Mouse (Mus musculus): ENCODE results near the gene Dstyk.
"Not testable (repeated sequence)": the region's sequence is repeated elsewhere in the genome, so short reads cannot be mapped to it uniquely, and the experiment has no call there.

Dstyk gene

DNA sequence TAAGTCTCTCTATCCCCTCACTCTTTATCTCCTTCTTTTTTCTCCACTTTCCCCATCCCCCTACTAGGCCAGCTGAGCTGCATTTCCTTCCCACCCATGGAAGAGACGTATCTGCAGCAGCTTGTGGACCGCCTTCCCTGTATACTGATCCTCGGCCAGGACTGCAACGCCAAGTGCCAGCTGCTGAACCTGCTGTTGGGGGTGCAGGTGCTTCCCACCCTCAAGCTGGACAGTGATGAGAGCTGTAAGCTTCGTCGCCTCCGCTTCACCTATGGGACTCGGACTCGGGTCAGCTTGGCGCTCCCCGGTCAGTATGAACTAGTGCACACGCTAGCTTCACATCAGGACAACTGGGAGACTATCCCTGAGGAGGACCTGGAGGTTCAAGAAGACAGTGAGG lies 16.7 kb downstream of the Dstyk start:
- ATAC-seq (ENCODE audit: insufficient number of reproducible peaks, low FRiP score, low TSS enrichment), result no peak

DNA sequence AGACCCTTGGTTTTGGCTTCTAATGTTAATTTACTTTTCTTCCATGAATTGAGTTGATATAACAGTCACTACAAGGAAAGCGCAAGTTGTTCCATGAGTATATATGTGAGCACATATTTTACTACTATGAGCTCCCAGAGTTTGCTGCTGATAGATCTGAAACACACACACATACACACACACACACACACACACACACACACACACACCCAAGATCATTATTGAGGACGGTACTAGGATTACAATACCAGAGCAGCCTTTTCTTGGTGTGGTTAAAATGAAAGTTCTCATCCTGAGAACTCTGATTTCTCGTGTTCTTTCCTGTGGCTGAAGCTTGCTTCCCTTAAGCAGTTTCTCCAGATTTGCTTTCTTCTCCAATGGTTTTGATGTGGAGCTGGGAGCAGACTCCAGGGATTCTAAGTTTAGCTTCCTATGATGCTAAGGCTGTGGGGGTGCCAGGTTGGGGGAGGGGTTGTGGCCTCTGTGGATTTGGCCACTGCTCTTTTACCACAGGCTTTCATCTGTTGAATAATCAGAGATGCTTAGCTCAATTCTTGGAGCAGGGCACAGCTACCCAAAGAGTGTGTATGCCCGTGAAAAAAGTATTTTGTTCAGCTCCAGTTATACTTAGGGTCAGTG lies 19.1 kb downstream of the Dstyk start:
- no peak for ATAC-seq (ENCODE audit: insufficient number of reproducible peaks, low FRiP score, low TSS enrichment)

DNA sequence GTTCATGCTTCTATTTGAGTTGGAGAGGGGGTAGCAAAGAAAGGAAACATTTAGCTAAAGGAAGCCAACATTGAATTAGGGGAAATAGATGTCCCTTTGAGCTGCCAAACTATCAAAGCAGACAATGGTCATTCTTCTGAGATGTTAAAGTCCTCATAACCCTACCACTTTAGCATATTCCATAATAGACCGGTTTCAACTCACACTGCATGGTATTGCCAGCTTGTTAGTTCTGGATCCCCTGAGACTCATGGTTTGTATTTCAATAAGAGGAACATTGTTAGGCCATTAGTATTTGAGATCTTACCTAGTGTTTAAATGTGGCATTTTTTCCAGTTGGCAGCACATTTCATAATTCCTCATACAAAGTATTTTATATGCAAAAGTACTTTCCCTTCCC lies 19.6 kb downstream of the Dstyk start:
- ATAC-seq (ENCODE audit: insufficient number of reproducible peaks, low FRiP score, low TSS enrichment), result no peak

DNA sequence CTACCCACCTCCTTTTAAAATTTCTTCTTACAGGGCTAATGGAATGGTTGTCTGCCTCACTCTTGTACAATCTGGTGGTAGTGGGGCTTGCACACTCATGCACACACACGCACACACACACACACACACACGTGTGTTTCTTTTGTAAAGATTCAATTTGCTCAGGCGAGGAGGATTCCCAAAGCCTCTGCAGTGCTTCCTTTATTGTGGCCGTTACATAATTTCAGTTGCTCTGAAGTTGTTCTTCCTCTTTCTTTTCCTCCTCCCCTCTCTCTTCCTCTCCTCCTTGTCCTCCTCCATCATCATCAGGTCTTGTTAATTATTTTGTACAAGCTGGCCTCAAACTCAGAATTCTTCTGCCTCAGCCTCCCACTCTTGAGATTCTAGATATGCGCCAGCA lies 20.0 kb downstream of the Dstyk start:
- no peak for ATAC-seq (ENCODE audit: insufficient number of reproducible peaks, low FRiP score, low TSS enrichment)

GRCm38 (mm10) chr1:132440896-132441435 lies 23.6 kb downstream of the Dstyk start:
- no peak for ATAC-seq (ENCODE audit: insufficient number of reproducible peaks, low FRiP score, low TSS enrichment)

GRCm38 (mm10) chr1:132449742-132450141 lies 32.4 kb downstream of the Dstyk start:
- no peak for ATAC-seq (ENCODE audit: insufficient number of reproducible peaks, low FRiP score, low TSS enrichment)

- no peak for ATAC-seq (ENCODE audit: insufficient number of reproducible peaks, low FRiP score, low TSS enrichment)
Observed at GRCm38 (mm10) chr1:132464651-132465050, 47.3 kb downstream of the Dstyk start.

DNA sequence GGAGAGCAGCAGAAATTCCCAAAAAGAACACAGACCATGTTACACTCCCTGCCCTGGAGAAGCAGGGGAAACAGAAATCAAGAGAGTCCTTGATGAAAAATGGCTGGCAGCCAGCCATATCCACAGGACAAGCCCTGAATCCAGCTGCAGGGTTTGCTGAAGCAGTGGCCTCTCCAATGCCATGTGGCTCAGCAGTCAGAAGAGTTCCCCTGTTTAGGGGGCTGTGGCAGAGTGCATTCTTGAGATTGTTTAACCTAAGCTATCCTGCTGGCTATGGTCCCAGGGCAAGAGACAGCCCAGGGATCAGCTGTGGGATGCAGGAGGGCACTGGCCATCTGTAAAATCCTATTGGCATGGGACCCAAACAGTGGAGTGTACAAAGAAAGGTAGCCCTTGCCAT lies 51.6 kb downstream of the Dstyk start:
- ATAC-seq (ENCODE audit: insufficient number of reproducible peaks, low FRiP score, low TSS enrichment), result no peak; the same call in 1 of the 2 replicates

GRCm38 (mm10) chr1:132469519-132469918 lies 52.2 kb downstream of the Dstyk start:
- no peak for ATAC-seq (ENCODE audit: insufficient number of reproducible peaks, low FRiP score, low TSS enrichment)

- not testable (repeated sequence) for ATAC-seq (ENCODE audit: insufficient number of reproducible peaks, low FRiP score, low TSS enrichment)
Observed at GRCm38 (mm10) chr1:132470031-132470430, 52.7 kb downstream of the Dstyk start.

GRCm38 (mm10) chr1:132471032-132471431 lies 53.7 kb downstream of the Dstyk start:
- no peak for ATAC-seq (ENCODE audit: insufficient number of reproducible peaks, low FRiP score, low TSS enrichment)

DNA sequence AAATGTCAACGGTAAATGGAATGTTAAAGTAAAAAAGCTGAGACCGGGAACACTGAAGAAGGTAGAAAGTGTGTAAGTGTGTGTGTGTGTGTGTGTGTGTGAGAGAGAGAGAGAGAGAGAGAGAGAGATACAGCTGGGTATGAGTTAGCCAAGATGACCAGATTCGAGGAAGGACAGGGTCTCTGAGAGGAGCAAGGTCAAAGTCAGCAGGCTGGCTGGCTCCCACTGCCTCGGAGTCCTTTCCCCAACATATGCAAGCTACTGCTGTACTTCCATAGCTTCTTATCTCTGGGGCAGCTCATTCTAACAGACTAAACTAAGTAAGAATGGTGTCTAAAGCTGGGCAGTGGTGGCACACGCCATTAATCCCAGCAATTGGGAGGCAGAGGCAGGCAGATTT lies 54.1 kb downstream of the Dstyk start:
- no peak for ATAC-seq (ENCODE audit: insufficient number of reproducible peaks, low FRiP score, low TSS enrichment)

DNA sequence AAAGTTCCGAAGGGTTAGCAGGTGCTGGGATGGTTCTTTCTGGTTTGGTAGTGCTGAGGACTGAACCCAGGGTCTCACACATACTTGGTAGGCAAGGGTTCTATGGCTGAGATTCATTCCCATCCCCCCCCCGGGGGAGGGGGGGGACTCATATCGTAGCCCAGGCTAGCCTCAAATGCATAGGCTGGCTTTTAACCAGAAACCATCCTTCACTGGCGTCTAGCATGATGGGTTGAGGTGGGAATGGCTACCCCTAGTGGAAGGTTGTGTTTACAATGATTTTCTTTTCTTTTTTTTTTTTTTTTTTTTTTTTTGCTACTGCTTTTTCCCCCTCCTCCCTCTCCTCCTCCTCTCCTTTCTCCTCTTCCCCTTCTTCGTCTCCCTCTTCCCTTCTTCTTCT lies 55.2 kb downstream of the Dstyk start:
- ATAC-seq (ENCODE audit: insufficient number of reproducible peaks, low FRiP score, low TSS enrichment), result no peak

DNA sequence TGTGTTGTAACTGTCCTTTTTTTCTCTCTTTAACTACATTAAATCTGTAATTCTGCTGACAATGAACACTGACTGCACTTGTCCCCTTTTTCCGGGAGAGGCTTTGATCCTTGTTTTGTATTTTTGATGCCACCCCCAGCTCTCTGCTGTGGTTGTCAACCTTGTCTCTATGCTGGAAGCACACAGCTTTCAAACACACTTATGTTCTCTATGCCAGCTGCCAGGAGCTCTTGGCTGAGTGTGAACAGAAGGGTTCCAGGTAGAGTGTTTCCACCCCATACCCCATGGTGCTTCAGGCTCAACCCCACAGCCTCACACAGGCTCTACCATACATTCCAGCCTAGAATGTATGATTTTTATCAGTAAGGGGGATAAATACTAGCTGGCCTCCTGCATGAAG lies 57.1 kb downstream of the Dstyk start:
- ATAC-seq (ENCODE audit: insufficient number of reproducible peaks, low FRiP score, low TSS enrichment), result no peak

DNA sequence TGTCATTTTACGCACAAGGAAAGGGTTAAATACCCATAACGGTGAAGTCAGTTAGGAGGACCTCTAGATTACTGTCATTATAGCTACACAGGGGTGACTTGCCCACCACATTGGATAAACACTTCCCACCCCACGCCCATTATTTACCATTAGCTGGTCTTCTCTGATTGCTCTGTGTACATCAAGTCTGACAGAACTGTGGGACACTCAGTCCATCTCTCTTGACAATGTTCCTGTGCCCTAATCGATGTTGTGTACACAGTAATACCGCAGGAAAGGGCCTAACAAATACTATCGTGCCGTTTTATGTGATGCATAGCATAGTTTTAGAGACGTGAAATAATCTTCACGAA lies 59.2 kb downstream of the Dstyk start:
- 0 out of 2 replicates have a peak, but pooled peaks have one; percentile 15 for ATAC-seq (ENCODE audit: insufficient number of reproducible peaks, low FRiP score, low TSS enrichment)

- ATAC-seq (ENCODE audit: insufficient number of reproducible peaks, low FRiP score, low TSS enrichment), result peak; percentile 76; the same call in 1 of the 2 replicates
Observed at GRCm38 (mm10) chr1:132476928-132477691, 59.8 kb downstream of the Dstyk start, which contains the start of gene Rbbp5. TSS of gene Rbbp5 (plus strand) at chr1:132477365.

GRCm38 (mm10) chr1:132479438-132479837 lies 62.1 kb downstream of the Dstyk start:
- no peak for ATAC-seq (ENCODE audit: insufficient number of reproducible peaks, low FRiP score, low TSS enrichment)

- no peak for ATAC-seq (ENCODE audit: insufficient number of reproducible peaks, low FRiP score, low TSS enrichment)
Observed at GRCm38 (mm10) chr1:132481619-132482018, 64.3 kb downstream of the Dstyk start.

- no peak for ATAC-seq (ENCODE audit: insufficient number of reproducible peaks, low FRiP score, low TSS enrichment)
Observed at GRCm38 (mm10) chr1:132483234-132483633, 65.9 kb downstream of the Dstyk start.

DNA sequence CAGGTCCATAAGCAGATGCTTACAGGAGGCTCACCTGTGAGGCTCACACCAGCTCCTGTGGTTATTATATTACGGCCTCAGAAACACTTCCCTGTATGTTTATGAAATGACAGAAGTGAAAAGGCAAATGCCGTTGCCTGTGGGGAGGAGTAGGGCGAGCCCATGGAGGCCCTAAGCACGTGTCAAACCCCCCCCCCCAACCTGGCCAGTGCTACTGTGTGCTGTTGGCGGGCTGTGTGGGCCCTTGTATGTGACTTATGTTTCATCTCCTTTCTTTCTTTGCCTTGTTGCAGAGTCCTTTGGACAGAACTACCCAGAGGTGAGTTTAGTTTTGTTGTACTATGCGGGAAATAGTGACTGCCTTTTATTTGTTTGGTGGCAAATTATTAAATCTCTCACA lies 66.4 kb downstream of the Dstyk start:
- ATAC-seq (ENCODE audit: insufficient number of reproducible peaks, low FRiP score, low TSS enrichment), result no peak

GRCm38 (mm10) chr1:132500535-132500934 lies 83.2 kb downstream of the Dstyk start:
- ATAC-seq (ENCODE audit: insufficient number of reproducible peaks, low FRiP score, low TSS enrichment), result no peak

DNA sequence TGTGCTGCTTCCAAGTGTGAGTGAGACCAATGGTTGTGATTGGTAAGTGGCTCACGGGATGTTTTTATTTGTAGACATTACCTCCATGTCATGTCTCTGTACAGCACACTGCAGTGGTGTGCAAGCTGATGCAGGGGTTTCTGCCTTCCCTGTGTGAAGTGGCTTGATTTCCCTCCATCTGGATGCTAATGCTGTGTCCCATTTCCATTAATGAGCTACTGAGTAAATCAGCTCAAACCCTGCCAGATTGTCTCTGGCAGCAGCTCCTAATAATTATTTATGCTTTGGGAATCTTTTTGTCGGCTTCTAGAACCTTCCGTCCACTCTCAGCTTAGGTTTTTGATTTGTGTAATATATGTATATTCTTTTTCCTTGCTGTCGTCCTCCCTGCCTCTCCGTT lies 87.8 kb downstream of the Dstyk start:
- ATAC-seq (ENCODE audit: insufficient number of reproducible peaks, low FRiP score, low TSS enrichment), result no peak

Measured in cerebellum, adult (tissue).